Comparison of ENCODE assay signal across 9 mouse cellular contexts in the genomic region with DNA sequence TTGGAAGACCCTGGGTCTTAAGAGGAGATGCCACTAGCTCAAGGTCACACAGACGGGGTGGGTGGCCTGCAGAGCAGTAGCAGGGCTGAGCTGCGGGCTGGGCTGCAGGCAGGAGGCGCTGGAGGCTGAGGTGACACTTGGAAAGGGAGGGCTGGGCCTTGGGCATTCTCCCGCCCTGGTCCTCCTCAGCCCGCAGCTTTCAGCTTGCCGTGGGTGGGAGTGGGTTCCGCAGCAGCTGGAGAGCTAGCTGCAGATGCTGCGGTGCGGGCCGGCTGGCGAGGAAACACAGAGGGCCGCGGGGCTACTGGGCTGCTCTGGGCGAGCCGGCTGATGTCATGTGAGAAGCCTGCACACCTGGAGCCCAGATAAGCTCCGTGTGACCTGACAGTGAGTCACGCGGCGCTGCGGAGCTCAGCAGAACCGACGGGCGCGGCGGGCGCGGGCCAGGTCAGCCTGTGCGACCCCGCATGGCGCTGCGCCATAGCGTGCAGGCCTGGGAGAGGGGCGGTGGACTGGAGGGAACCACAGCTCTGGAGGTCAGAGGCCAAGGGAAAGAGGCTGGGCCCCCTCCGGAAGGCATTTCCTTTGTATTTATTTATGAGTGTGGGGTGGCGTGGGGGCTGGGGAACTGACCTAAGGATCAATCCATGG. TPM values are rescaled to one million over a fixed set of nuclear protein-coding genes. Genes with fewer than 3 reads are reported as not detected.
DNase-seq lines count a peak whose midpoint lies in the region; ATAC-seq and TF ChIP-seq lines count a peak whose summit lies in the region.
"Had no signal": no experiment of that assay in that cellular context is flagged by ENCODE, and none has a peak within 500 bp of the region (broad histone marks: within the 10 kb centered on the region; RNA-seq: fewer than 3 reads in every experiment).

No protein-coding gene starts in this region.

- peak; percentile 68 for TF ChIP-seq CTCF in gastrocnemius, adult 2 months (IDR thresholded peaks at IDR 0.05)
- peak; percentile 85 for TF ChIP-seq CTCF in heart, adult 2 months (IDR thresholded peaks at IDR 0.05)
- TF ChIP-seq CTCF in kidney, adult 2 months (conservative IDR thresholded peaks at IDR 0.05; ENCODE audit: insufficient read depth, insufficient read length, low read depth, low read length), result peak; percentile 63
- peak; percentile 91 for TF ChIP-seq CTCF in liver, embryonic 14.5 days (IDR thresholded peaks at IDR 0.05; ENCODE audit: low read depth)

- peak overlapping the region; percentile 71 for H3K4me3 ChIP-seq in gastrocnemius, adult 2 months
- H3K4me3 ChIP-seq in heart, adult 2 months, result peak overlapping the region; percentile 54
- peak overlapping the region; percentile 46 for H3K4me3 ChIP-seq in kidney, adult 2 months (ENCODE audit: insufficient read depth, low read depth, low read length)
- H3K4me3 ChIP-seq in liver, embryonic 14.5 days (ENCODE audit: insufficient read depth in 1 of 2, low read depth in 2 of 2, low read length in 2 of 2), result peak overlapping the region; percentile 51 to 64

- intact Hi-C loops in gastrocnemius, adult 2 months (cut with DNase I), result no loop called here
- intact Hi-C loops in heart, adult 2 months (cut with DNase I), result loop anchor here (2.0 kb wide), 1 partner anchor 18 kb away; no protein-coding TSS in a partner anchor

- WGBS in heart, adult 2 months, result 5% methylated on average over 35 of the region's 35 CpGs
- 2% methylated on average over 35 of the region's 35 CpGs for WGBS in kidney, adult 2 months
- 1% methylated on average over 35 of the region's 35 CpGs for WGBS in liver, embryonic 14.5 days (ENCODE audit: insufficient replicate concordance)

- H3K4me1 ChIP-seq in heart, adult 2 months (ENCODE audit: control insufficient read depth, insufficient read depth, low read length), result peaks cover 18% of the 10 kb centered on the region
- H3K4me1 ChIP-seq in kidney, adult 2 months (ENCODE audit: control insufficient read depth, insufficient read depth, low read length), result peaks cover 31% of the 10 kb centered on the region
- peaks cover 51 to 56% of the 10 kb centered on the region in 2 experiments for H3K4me1 ChIP-seq in liver, embryonic 14.5 days (replicated peaks; ENCODE audit: control insufficient read depth in 2 of 2, insufficient read depth in 2 of 2, low read length in 1 of 2)

- DNase-seq in gastrocnemius, adult 2 months, result peak; percentile 57
- no peak for DNase-seq in gastrocnemius, adult 8-10 months (ENCODE audit: low spot score in 2 of 2)
- DNase-seq in heart, adult 2 months, result peak; percentile 77 to 78
- peak; percentile 82 for DNase-seq in kidney, adult 2 months
- no peak for DNase-seq in liver, embryonic 14.5 days (ENCODE audit: low read depth in 3 of 3, low spot score in 3 of 3)
- peak; percentile 59 for DNase-seq in neural tube, embryonic 10.5 days (ENCODE audit: extremely low spot score, low spot score)
- DNase-seq in thymus, postnatal 0 days (ENCODE audit: low spot score), result peak; percentile 65

- no peaks in the 10 kb centered on the region for H3K27me3 ChIP-seq in heart, adult 2 months (ENCODE audit: control insufficient read depth, insufficient read depth, low read length)
- H3K27me3 ChIP-seq in kidney, adult 2 months (replicated peaks; ENCODE audit: control insufficient read depth, insufficient read depth, low read length), result no peaks in the 10 kb centered on the region
- H3K27me3 ChIP-seq in liver, embryonic 14.5 days (ENCODE audit: control insufficient read depth, insufficient read depth, low read length), result no peaks in the 10 kb centered on the region

- H3K9me3 ChIP-seq in liver, embryonic 14.5 days (ENCODE audit: control insufficient read depth, low read length), result no peaks in the 10 kb centered on the region

- peak overlapping the region; percentile 99 for H3K4me2 ChIP-seq in liver, embryonic 14.5 days (ENCODE audit: low read depth)

- peaks cover 6% of the 10 kb centered on the region for H3K79me2 ChIP-seq in heart, adult 2 months (replicated peaks; ENCODE audit: control insufficient read depth, insufficient read depth, low read length)

- peaks cover 2% of the 10 kb centered on the region; the same call in 1 of the 2 replicates for H3K36me3 ChIP-seq in heart, adult 2 months (ENCODE audit: control insufficient read depth, insufficient read depth, low read length)
- H3K36me3 ChIP-seq in kidney, adult 2 months (ENCODE audit: control insufficient read depth, insufficient read depth, low read length), result no peaks in the 10 kb centered on the region
- no peaks in the 10 kb centered on the region for H3K36me3 ChIP-seq in liver, embryonic 14.5 days (replicated peaks; ENCODE audit: control insufficient read depth, insufficient read depth, low read depth)

- peak overlapping the region; percentile 82 for H3K27ac ChIP-seq in gastrocnemius, adult 2 months
- peak overlapping the region; percentile 91 for H3K27ac ChIP-seq in heart, adult 2 months
- H3K27ac ChIP-seq in kidney, adult 2 months (ENCODE audit: insufficient read depth, low read depth, low read length), result peak overlapping the region; percentile 86
- H3K27ac ChIP-seq in liver, embryonic 14.5 days, result peak overlapping the region; percentile 71

- ATAC-seq in common myeloid progenitor, adult 5-6 weeks (replicated peaks; ENCODE audit: low read depth, poor library complexity, severe bottlenecking), result peak; percentile 65
- peak; percentile 50 for ATAC-seq in liver, embryonic 14.5 days (ENCODE audit: insufficient read depth)

- no peak for TF ChIP-seq POLR2A in heart, adult 2 months (IDR thresholded peaks at IDR 0.05; ENCODE audit: insufficient read depth, low read depth, low read length)
- no peak for TF ChIP-seq POLR2A in kidney, adult 2 months (IDR thresholded peaks at IDR 0.05; ENCODE audit: low read depth, low read length)

- peak; percentile 59; the same call in 1 of the 2 replicates for TF ChIP-seq EP300 in heart, adult 2 months (IDR thresholded peaks at IDR 0.05; ENCODE audit: insufficient read depth, low read depth, low read length)
- TF ChIP-seq EP300 in liver, embryonic 14.5 days (IDR thresholded peaks at IDR 0.05; ENCODE audit: low read depth), result no peak

- peak overlapping the region; percentile 88 for H3K9ac ChIP-seq in heart, adult 2 months (ENCODE audit: low read depth, low read length)
- H3K9ac ChIP-seq in liver, embryonic 14.5 days (replicated peaks), result peak overlapping the region; percentile 79

RNA-seq across cellular contexts. Expression of gene Myo18a, which starts 3.4 kb away (rescaled TPM):
- total RNA-seq in gastrocnemius, adult 2 months (2021), result 100 to 1,000 TPM; 345 to 399 TPM
- total RNA-seq in gastrocnemius, adult 8-10 months (2022), result 100 to 1,000 TPM; 309 to 400 (median 330) TPM
- 118 and 140 TPM in 2 replicates for total RNA-seq in common myeloid progenitor, adult 5-6 weeks (2017)
- 100 to 1,000 TPM; 240 to 274 TPM for total RNA-seq in heart, adult 2 months (2021)
- 98.6 and 107 TPM in 2 replicates for polyA plus RNA-seq in heart, adult 2 months (2012; rRNA removed)
- polyA plus RNA-seq in kidney, adult 2 months (2012; rRNA removed), result 92.0 and 93.1 TPM in 2 replicates
- polyA plus RNA-seq in liver, embryonic 14.5 days (2012; rRNA removed), result 10.6 and 15.4 TPM in 2 replicates
- 13.5 and 14.3 TPM in 2 replicates for polyA plus RNA-seq in liver, embryonic 14.5 days (2014; fragmentation: Nextera tagmentation; extraction: Ambion mirVana)
- 25.5 and 27.5 TPM in 2 replicates for polyA plus RNA-seq in thymus, postnatal 0 days (2015; fragmentation: Nextera tagmentation; extraction: Ambion mirVana)

RNA-seq across cellular contexts. Expression of gene Gm10277, which starts 21.1 kb away (rescaled TPM):
- total RNA-seq in gastrocnemius, adult 2 months (2021), result not detected
- not detected for total RNA-seq in gastrocnemius, adult 8-10 months (2022)
- 0.05 TPM in 1 of 2 replicates, not detected in the other for total RNA-seq in common myeloid progenitor, adult 5-6 weeks (2017)
- total RNA-seq in heart, adult 2 months (2021), result not detected
- polyA plus RNA-seq in heart, adult 2 months (2012; rRNA removed), result not detected in 2 replicates
- polyA plus RNA-seq in kidney, adult 2 months (2012; rRNA removed), result 0.04 TPM in 1 of 2 replicates, not detected in the other
- not detected in 2 replicates for polyA plus RNA-seq in liver, embryonic 14.5 days (2012; rRNA removed)
- 0.11 and 0.18 TPM in 2 replicates for polyA plus RNA-seq in liver, embryonic 14.5 days (2014; fragmentation: Nextera tagmentation; extraction: Ambion mirVana)
- 0.39 and 1.1 TPM in 2 replicates for polyA plus RNA-seq in thymus, postnatal 0 days (2015; fragmentation: Nextera tagmentation; extraction: Ambion mirVana)
- total RNA-seq: neutrophil, adult 5-6 weeks had no signal

RNA-seq across cellular contexts. Expression of gene Cryba1, which starts 41.4 kb away (rescaled TPM):
- total RNA-seq in gastrocnemius, adult 2 months (2021), result not detected
- total RNA-seq in gastrocnemius, adult 8-10 months (2022), result not detected
- total RNA-seq in common myeloid progenitor, adult 5-6 weeks (2017), result not detected in 2 replicates
- total RNA-seq in heart, adult 2 months (2021), result not detected
- polyA plus RNA-seq in heart, adult 2 months (2012; rRNA removed), result not detected in 2 replicates
- not detected in 2 replicates for polyA plus RNA-seq in kidney, adult 2 months (2012; rRNA removed)
- not detected in 2 replicates for polyA plus RNA-seq in liver, embryonic 14.5 days (2012; rRNA removed)
- polyA plus RNA-seq in liver, embryonic 14.5 days (2014; fragmentation: Nextera tagmentation; extraction: Ambion mirVana), result not detected in 2 replicates
- 0.79 TPM in 1 of 2 replicates, not detected in the other for polyA plus RNA-seq in thymus, postnatal 0 days (2015; fragmentation: Nextera tagmentation; extraction: Ambion mirVana)
- total RNA-seq: neutrophil, adult 5-6 weeks had no signal

Comparison
In these comparisons a context has a peak if more than half of its experiments do, and no peak if none do; other contexts are left out.
1. DNase-seq: peak in gastrocnemius, adult 2 months (single experiment), heart, adult 2 months (2 of 2), kidney, adult 2 months (single experiment), neural tube, embryonic 10.5 days (single experiment) and thymus, postnatal 0 days (single experiment); none in gastrocnemius, adult 8-10 months (0 of 2) and liver, embryonic 14.5 days (0 of 3).
2. Peak in every context shown above with its lines, with median percentiles within 50 percentile points of each other: H3K27ac ChIP-seq, H3K4me3 ChIP-seq and CTCF ChIP-seq.